Mouse (Mus musculus): ENCODE measurements around the gene Gabbr2.

Gene Gabbr2

GRCm38 (mm10) chr4:46988824-46989223, 2.8 kb downstream of the Gabbr2 start:
- no peak for DNase-seq (ENCODE audit: low spot score in 2 of 2)

- DNase-seq (ENCODE audit: low spot score in 2 of 2) = no peak
Measured at GRCm38 (mm10) chr4:46988257-46988656, 3.4 kb downstream of the Gabbr2 start.

GRCm38 (mm10) chr4:46987809-46988208, 3.9 kb downstream of the Gabbr2 start:
- no peak for DNase-seq (ENCODE audit: low spot score in 2 of 2)

- DNase-seq (ENCODE audit: low spot score in 2 of 2) = no peak
Measured at GRCm38 (mm10) chr4:46986054-46986453, 5.6 kb downstream of the Gabbr2 start.

GRCm38 (mm10) chr4:46982912-46983311, 8.8 kb downstream of the Gabbr2 start:
- DNase-seq (ENCODE audit: low spot score in 2 of 2) = peak in 1 of 2 experiments; percentile 35

- DNase-seq (ENCODE audit: low spot score in 2 of 2) = no peak
Measured at GRCm38 (mm10) chr4:46982094-46982493, 9.6 kb downstream of the Gabbr2 start.

GRCm38 (mm10) chr4:46978371-46978770, 13.3 kb downstream of the Gabbr2 start:
- no peak for DNase-seq (ENCODE audit: low spot score in 2 of 2)

- no peak for DNase-seq (ENCODE audit: low spot score in 2 of 2)
Measured at GRCm38 (mm10) chr4:46977161-46977560, 14.5 kb downstream of the Gabbr2 start.

GRCm38 (mm10) chr4:46976671-46977071, 15.0 kb downstream of the Gabbr2 start:
- DNase-seq (ENCODE audit: low spot score in 2 of 2) = no peak

GRCm38 (mm10) chr4:46973322-46973721, 18.4 kb downstream of the Gabbr2 start:
- no peak for DNase-seq (ENCODE audit: low spot score in 2 of 2)

- DNase-seq (ENCODE audit: low spot score in 2 of 2) = no peak
Measured at GRCm38 (mm10) chr4:46967981-46968380, 23.7 kb downstream of the Gabbr2 start.

- no peak for DNase-seq (ENCODE audit: low spot score in 2 of 2)
Measured at GRCm38 (mm10) chr4:46966551-46966950, 25.1 kb downstream of the Gabbr2 start.

- DNase-seq (ENCODE audit: low spot score in 2 of 2) = no peak
Measured at GRCm38 (mm10) chr4:46961403-46961802, 30.3 kb downstream of the Gabbr2 start.

- no peak for DNase-seq (ENCODE audit: low spot score in 2 of 2)
Measured at GRCm38 (mm10) chr4:46960208-46960607, 31.5 kb downstream of the Gabbr2 start.

GRCm38 (mm10) chr4:46959776-46960175, 31.9 kb downstream of the Gabbr2 start:
- no peak for DNase-seq (ENCODE audit: low spot score in 2 of 2)

- DNase-seq (ENCODE audit: low spot score in 2 of 2) = no peak
Measured at GRCm38 (mm10) chr4:46957955-46958354, 33.7 kb downstream of the Gabbr2 start.

- no peak for DNase-seq (ENCODE audit: low spot score in 2 of 2)
Measured at GRCm38 (mm10) chr4:46956966-46957365, 34.7 kb downstream of the Gabbr2 start.

GRCm38 (mm10) chr4:46953021-46953420, 38.7 kb downstream of the Gabbr2 start:
- DNase-seq (ENCODE audit: low spot score in 2 of 2) = no peak

GRCm38 (mm10) chr4:46952562-46952961, 39.1 kb downstream of the Gabbr2 start:
- DNase-seq (ENCODE audit: low spot score in 2 of 2) = no peak

GRCm38 (mm10) chr4:46934291-46934690, 57.4 kb downstream of the Gabbr2 start:
- no peak for DNase-seq (ENCODE audit: low spot score in 2 of 2)

- DNase-seq (ENCODE audit: low spot score in 2 of 2) = no peak
Measured at GRCm38 (mm10) chr4:46933590-46933989, 58.1 kb downstream of the Gabbr2 start.

GRCm38 (mm10) chr4:46931706-46932397, 59.8 kb downstream of the Gabbr2 start:
- DNase-seq (ENCODE audit: low spot score in 2 of 2) = no peak

GRCm38 (mm10) chr4:46928112-46928511, 63.6 kb downstream of the Gabbr2 start:
- peak in 1 of 2 experiments; percentile 58 for DNase-seq (ENCODE audit: low spot score in 2 of 2)

- DNase-seq (ENCODE audit: low spot score in 2 of 2) = no peak
Measured at GRCm38 (mm10) chr4:46919144-46919543, 72.5 kb downstream of the Gabbr2 start.

Data from frontal cortex, postnatal 36 days (tissue).